Mouse (Mus musculus) layer of hippocampus, adult 2 months (tissue): ENCODE results near the gene Pop5. TPM values are rescaled to one million over a fixed set of nuclear protein-coding genes. Genes with fewer than 3 reads are reported as not detected.

Experiments
- DNase-seq, 2 experiments: peaks; one replicate each; pipeline ENCODE4 v3.0.0; 2022; ENCODE audit warnings: low spot score in 2 of 2
- H3K27ac ChIP-seq: fragments of 200-600 bp; 2 replicates; pipeline ENCODE4 v1.8.1; 2022
- H3K4me3 ChIP-seq: fragments of 200-600 bp; 2 replicates; pipeline ENCODE4 v1.8.1; 2022; ENCODE audit warnings: mild to moderate bottlenecking
- CTCF ChIP-seq: fragments of 200-600 bp; conservative IDR thresholded peaks from 2 replicates; pipeline ENCODE4 v1.8.1; 2022; ENCODE audit warnings: antibody characterized with exemption, mild to moderate bottlenecking, moderate library complexity
- total RNA-seq, 2 experiments: library from RNA; stranded (reverse); gene quantifications; 2 replicates each; pipeline ENCODE4 v1.2.3; 2021

Gene Pop5
- total RNA-seq, 2 experiments from 2014 or later, result 103 to 104 TPM

DNA sequence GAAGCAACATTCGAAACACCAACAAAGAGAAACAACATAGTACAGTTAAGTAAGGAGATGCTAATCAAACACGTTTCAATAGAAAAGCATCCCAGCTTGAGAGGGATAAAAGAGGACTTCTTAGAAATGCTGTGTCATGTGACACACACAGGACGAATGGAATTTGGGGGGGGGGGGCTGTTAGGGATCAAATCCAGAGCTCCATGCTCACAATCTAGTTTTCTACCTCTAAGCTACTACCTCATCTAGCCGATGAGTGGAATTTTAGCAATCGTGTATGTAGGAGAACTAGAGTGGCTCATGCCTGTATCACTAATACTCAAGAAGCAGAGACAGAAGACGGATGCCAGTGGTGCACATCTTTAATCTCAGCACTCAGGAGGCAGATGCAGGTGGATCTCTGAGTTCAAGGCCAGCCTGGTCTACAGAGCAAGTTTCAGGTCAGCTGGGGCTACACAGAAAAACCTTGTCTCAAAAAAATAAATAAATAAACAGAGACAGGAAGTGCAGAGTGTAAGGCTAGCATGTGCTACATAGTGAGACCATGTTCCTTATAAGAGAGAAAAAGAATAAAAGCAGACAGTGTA, 38.0 kb downstream of the Pop5 start:
- no peak for DNase-seq
- Histone ChIP-seq H3K27ac (peak overlapping the region; percentile 96), H3K4me3 (no peak overlapping the region)
- no peak for TF ChIP-seq CTCF

DNA sequence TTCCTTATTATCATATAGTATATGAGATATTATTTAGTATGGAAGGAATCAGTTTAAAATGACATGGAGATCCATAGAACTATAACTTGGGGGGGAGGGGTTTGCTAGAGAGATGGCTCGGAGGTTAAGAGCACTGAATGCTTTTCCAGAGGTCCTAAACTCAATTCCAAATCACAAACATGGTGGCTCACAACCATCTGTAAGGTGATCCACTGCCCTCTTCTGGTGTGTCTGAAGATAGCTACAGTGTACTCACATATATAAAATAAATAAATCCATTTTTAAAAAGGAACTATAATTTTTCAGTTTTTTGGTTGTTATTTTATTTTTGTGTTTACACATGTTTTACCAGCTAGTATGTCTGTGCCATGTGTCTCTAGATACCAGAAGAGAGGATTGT, 38.7 kb downstream of the Pop5 start:
- H3K4me3 ChIP-seq, result no peak overlapping the region
- peak; percentile 65 for TF ChIP-seq CTCF
- no peak overlapping the region for H3K27ac ChIP-seq
- DNase-seq, result no peak

DNA sequence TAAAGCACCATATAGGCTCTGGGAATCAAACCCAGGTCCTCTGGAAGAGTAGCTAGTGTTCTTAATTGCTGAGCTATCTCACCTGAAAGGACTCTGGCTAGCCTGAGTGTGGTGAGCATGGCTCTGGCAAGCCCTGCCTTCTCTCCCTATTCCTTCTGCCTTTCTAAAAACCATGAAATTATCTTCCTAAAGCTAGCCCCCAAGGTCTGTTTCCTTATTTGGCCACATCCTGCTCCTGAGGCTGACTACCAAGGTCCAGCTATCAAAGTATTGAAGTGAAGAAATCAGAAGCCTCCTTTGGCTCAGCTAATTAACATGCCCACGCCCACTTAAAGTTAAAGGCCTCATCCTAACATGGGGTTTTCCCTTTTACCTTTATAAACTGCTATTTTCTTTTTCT, 39.1 kb downstream of the Pop5 start:
- Histone ChIP-seq H3K4me3 (no peak overlapping the region), H3K27ac (no peak overlapping the region)
- TF ChIP-seq CTCF, result no peak
- DNase-seq, result no peak

DNA sequence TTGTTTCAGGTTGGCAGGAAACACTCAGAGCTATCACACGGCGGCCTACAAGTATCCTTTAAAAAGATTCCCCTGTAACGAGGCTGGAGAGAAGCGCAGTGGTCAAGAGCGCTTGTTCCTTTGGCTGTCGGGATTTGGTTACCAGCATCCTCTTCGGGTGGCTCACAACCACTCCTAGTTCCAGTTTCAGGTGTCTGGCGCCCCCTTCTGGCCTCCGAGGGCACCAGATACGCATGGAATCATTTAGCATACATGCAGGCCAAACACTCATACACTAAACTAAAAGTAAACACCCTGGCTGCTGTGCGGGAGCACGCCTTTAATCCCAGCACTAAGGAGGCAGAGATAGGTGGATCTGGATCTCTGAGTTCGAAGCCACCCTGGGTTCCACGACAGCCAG, 40.4 kb downstream of the Pop5 start:
- peak; percentile 63 for TF ChIP-seq CTCF
- no peak for DNase-seq
- no peak overlapping the region for H3K4me3 ChIP-seq
- no peak overlapping the region for H3K27ac ChIP-seq

DNA sequence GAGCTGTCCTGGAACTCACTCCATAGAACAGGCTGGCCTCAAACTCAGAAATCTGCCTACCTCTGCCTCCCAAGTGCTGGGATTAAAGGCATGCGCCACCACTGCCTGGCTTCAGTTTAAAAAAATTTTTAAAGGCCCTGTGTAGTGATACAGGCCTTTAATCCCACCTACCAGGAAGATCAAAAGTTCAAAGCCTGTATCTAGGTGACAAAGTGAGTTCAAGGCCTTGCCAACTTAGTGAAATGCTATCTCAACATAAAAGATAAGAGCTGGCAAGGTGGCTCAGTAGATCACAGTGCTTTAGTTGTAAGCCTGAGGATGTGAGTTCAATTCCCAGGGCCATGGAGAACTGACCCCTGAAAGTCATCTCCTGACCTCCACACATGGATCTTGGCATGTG, 42.4 kb downstream of the Pop5 start:
- TF ChIP-seq CTCF, result no peak
- no peak for DNase-seq

DNA sequence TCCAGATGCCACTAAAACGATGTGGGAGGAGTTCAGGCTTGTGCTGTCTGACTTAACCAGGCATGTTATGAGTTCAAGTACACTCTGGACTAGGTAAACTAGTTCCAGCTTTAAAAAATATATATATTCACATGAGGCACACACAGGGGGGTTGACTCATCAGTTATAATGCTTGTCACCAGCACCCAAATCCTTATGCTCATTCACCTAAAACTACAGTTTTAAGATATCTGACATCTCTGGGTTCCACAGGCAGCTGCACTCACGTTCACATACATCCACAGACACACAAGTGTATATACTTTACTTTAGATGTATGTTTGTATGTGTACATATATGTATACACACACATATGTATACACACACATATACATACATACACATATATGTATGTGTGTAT, 43.1 kb downstream of the Pop5 start:
- H3K27ac ChIP-seq, result no peak overlapping the region
- no peak for TF ChIP-seq CTCF
- DNase-seq, result no peak
- no peak overlapping the region for H3K4me3 ChIP-seq

More for the DNA sequence above, 42.4 kb downstream of the Pop5 start:
- Histone ChIP-seq H3K4me3 (no peak overlapping the region), H3K27ac (no peak overlapping the region)

DNA sequence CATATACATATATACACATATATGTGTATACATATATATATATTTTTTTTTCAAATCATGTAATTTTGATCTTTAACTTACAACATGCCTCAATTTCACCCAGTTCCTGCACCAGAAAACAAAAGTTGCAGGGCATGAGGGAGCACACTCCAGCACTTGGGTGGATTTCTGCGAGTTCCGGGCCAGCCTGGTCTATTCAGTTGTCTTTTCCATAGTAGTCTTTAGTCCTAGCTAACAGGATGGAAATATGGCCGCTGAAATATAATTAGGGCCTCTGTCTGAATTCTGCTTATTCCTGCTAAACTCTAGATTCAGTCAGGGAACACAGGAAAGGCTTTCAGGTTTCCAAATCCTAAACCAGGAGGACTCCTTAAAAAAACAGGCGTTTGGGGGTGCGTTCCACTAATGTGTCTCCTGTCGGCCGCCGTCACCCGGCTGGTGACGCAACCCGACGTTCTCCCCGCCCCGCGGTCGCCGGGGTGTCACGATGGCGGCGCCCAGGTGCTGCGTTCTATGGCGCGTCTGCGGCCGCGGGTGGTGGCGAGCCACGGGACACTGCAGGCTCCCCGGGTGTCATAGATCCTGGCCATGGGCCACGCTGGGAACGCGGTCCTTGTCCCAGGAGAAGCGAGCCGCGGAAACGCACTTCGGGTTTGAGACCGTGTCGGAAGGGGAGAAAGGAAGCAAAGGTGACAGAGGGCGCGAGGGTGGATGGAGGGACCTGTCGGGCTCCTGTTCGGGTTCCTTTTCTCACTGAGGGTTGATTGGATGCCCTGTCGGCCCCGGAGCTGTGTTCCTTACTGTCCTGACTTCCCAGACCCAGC, 43.8 kb downstream of the Pop5 start, which contains the start of gene Coq5:
TSS of gene Coq5 (plus strand) at position 441 of the 824 bp plus-strand sequence.
- DNase-seq, result peak; percentile 81 to 93
- Histone ChIP-seq H3K4me3 (peak within 1 kb of the TSS; percentile 97), H3K27ac (peak within 1 kb of the TSS; percentile 86)
- TF ChIP-seq CTCF, result no peak

DNA sequence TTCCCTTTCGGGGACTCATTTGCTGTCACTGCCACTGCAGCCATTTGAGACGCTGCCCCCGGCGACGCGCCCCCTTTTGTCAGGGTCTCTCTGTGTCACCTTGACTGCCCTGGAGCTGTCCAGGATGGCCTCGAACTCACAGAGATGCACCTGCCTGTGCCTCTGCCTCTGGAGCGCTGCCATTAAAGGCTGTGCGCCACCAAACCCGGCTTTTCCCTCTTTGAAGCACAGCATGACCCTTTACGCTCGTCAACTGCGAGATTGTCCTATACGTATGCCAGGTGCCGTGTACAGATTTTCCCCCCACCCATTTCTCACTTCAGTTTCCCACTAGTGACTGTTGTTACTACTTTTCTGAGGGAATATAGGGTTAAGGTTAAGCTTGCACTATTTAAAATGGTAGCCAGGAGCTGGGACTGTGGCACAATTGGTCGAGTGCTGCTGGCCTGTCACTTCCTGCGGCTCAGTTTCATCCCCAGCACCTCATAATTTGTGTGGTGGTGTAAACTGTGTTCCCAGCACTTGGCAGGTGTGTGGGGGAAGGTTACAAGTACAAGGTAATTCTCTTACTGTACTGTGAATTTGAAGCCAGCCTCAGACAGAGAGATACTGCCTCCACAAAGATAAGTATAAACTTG, 44.5 kb downstream of the Pop5 start:
- H3K27ac ChIP-seq, result peak overlapping the region; percentile 86
- TF ChIP-seq CTCF, result no peak
- DNase-seq, result no peak
- H3K4me3 ChIP-seq, result peak overlapping the region; percentile 97

DNA sequence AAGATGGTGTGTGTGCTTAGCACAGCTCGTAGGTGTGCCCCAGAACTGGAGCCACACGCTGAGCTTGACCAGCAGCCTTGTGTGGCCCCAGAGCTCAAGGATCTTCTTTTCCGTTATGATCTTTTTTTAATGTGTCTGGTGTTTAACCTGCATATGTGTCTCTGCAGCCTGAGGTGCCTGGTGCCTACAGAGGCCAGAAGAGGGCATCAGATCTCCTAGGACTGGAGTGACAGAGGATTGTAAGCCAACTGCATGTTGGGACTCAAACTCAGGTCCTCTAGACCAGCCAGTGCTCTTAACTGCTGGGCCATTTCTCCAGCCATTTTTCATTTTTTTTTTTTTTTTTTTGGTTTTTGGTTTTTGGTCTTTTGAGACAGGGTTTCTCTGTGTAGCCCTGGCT, 49.1 kb downstream of the Pop5 start:
- no peak for DNase-seq
- TF ChIP-seq CTCF, result peak; percentile 51
- H3K27ac ChIP-seq, result no peak overlapping the region
- no peak overlapping the region for H3K4me3 ChIP-seq

DNA sequence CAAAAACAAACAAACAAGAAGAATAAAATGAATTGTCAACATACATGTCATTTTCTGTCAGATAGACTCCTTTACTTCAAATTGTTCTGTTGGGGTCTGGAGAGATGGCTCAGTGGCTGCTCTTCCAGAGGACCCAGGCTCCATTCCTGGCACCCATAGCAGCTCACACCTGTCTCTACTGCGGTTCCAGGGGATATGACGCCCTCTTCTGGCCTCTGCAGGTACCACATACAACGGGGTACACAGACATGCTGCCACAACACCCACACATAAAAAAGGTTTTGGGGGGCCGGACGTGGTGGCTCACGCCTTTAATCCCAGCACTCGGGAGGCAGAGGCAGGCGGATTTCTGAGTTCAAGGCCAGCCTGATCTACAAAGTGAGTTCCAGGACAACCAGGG, 58.5 kb downstream of the Pop5 start:
- peak; percentile 57 for TF ChIP-seq CTCF
- DNase-seq, result no peak
- H3K27ac ChIP-seq, result no peak overlapping the region
- no peak overlapping the region for H3K4me3 ChIP-seq

Other genes with a start within 250 kb of the Pop5 start
- 10 to 100 TPM; 75.2 to 76.2 TPM for gene Sppl3, start 224.7 kb upstream of the Pop5 start, total RNA-seq
- gene Gm10401, start 137.5 kb upstream of the Pop5 start, total RNA-seq, result not detected
- gene Acads, start 116.5 kb upstream of the Pop5 start, total RNA-seq, result 1 to 10 TPM; 6.5 to 7.3 TPM
- 10 to 100 TPM; 25.9 to 28.0 TPM for gene Unc119b, start 100.9 kb upstream of the Pop5 start, total RNA-seq
- gene Mlec, start 77.7 kb upstream of the Pop5 start, total RNA-seq, result 10 to 100 TPM; 75.7 to 84.7 TPM
- 100 to 1,000 TPM; 124 to 129 TPM for gene Cabp1, start 41.5 kb upstream of the Pop5 start, total RNA-seq
- 100 to 1,000 TPM; 238 to 248 TPM for gene Rnf10, start 37.1 kb downstream of the Pop5 start, total RNA-seq
- 10 to 100 TPM; 40.9 to 42.6 TPM for gene Coq5, start 43.8 kb downstream of the Pop5 start, total RNA-seq
- 100 to 1,000 TPM; 727 to 730 TPM for gene Dynll1, start 65.2 kb downstream of the Pop5 start, total RNA-seq
- gene Srsf9, start 91.3 kb downstream of the Pop5 start, total RNA-seq, result 100 to 1,000 TPM in 1 of 2 experiments, 10 to 100 TPM in 1; 91.4 to 102 TPM
- gene Gatc, start 105.3 kb downstream of the Pop5 start, total RNA-seq, result 10 to 100 TPM; 19.5 to 20.8 TPM
- 10 to 100 TPM; 22.3 to 25.4 TPM for gene Triap1, start 105.4 kb downstream of the Pop5 start, total RNA-seq
- 100 to 1,000 TPM; 685 to 700 TPM for gene Cox6a1, start 113.1 kb downstream of the Pop5 start, total RNA-seq
- gene Msi1, start 193.8 kb downstream of the Pop5 start, total RNA-seq, result 10 to 100 TPM; 48.6 to 52.4 TPM
- gene Pla2g1b, start 230.4 kb downstream of the Pop5 start, total RNA-seq, result not detected
- gene Sirt4, start 248.9 kb downstream of the Pop5 start, total RNA-seq, result 10 to 100 TPM; 37.8 to 56.5 TPM